Mouse (Mus musculus): ENCODE measurements at regions not wholly inside any gene's neighbourhood (a gene's known extent, or its start where the extent isn't known, plus 50 kb on each side); places are given as distances from the start of the nearest gene placed in this dataset.

DNA sequence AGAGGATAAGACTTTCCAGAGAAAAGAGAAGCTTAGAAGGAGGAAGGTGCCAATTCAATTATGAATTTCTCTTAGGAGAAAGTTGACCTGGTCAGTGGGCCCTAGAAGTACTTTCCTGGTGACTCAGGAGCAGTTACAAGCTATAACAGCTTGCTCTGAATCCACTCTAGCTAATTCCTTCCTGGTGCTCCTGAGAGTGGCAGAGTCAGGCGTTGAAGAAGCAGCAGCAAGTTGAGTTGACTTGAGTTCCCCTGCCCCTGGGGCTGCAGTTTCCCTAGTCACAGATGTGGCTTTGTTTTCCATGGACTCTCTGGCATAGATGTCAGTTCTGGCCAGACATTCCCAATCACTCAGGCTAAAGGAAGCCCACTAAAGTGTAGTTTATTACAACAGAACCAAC, 85.9 kb downstream of the Osr1 start:
- Histone ChIP-seq H3K79me2 (ENCODE audit: control insufficient read depth, insufficient read depth) (no peaks in the 10 kb centered on the region), H3K4me2 (ENCODE audit: low read depth) (no peak overlapping the region), H3K27me3 (ENCODE audit: control insufficient read depth, insufficient read depth, insufficient read length) (no peaks in the 10 kb centered on the region), H3K36me3 (ENCODE audit: control insufficient read depth, insufficient read depth) (no peaks in the 10 kb centered on the region), H3K4me3 (no peak overlapping the region), H3ac (ENCODE audit: control insufficient read depth, insufficient read length) (no peak overlapping the region)
- TF ChIP-seq MAX (IDR thresholded peaks at IDR 0.05; ENCODE audit: low read depth) (no peak), TCF12 (IDR thresholded peaks at IDR 0.05; ENCODE audit: insufficient read depth, poor library complexity, severe bottlenecking) (no peak), POLR2A (IDR thresholded peaks at IDR 0.05; ENCODE audit: insufficient read length, low read depth) (no peak), MYOG (IDR thresholded peaks at IDR 0.05; ENCODE audit: control insufficient read depth in 1 of 3, insufficient read depth in 1 of 3, insufficient read length in 2 of 3, low read depth in 2 of 3) (no peak), MYOD1 (IDR thresholded peaks at IDR 0.05; ENCODE audit: control insufficient read depth in 1 of 3, insufficient read length in 2 of 3, low read depth in 2 of 3) (no peak), USF1 (IDR thresholded peaks at IDR 0.05; ENCODE audit: low read depth) (no peak), E2F4 (IDR thresholded peaks at IDR 0.05; ENCODE audit: insufficient read depth) (no peak), POLR2AphosphoS2 (IDR thresholded peaks at IDR 0.05; ENCODE audit: insufficient read length, low read depth) (no peak), REST (IDR thresholded peaks at IDR 0.05; ENCODE audit: insufficient read depth, insufficient read length) (no peak), SRF (IDR thresholded peaks at IDR 0.05; ENCODE audit: control insufficient read depth, insufficient read length, low read depth) (no peak), CEBPB (IDR thresholded peaks at IDR 0.05; ENCODE audit: insufficient read depth, poor library complexity, severe bottlenecking) (no peak), TCF3 (IDR thresholded peaks at IDR 0.05; ENCODE audit: insufficient read length, low read depth) (no peak)

DNA sequence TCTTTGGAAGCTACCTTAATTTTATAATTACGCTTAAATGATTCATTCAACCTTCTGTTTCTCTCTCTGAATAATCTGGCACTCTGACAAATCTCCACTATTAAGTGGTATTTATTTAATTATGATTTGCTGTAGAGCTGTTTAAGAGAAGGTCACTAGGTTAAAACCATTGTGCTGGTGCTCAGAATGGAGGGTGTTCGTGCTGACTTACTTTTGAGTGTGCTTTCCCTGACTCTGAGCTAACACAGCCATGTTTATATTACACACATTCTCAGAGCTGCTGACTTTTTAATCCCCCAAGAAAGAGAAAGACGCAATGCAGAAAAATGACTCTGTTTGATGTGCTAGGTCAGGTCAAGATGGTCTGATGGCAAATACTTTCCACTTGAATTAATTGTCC, 86.4 kb downstream of the Osr1 start:
- H3K4me3 ChIP-seq: no peak overlapping the region
- no peaks in the 10 kb centered on the region for H3K27me3 ChIP-seq (ENCODE audit: control insufficient read depth, insufficient read depth, insufficient read length)
- no peaks in the 10 kb centered on the region for H3K79me2 ChIP-seq (ENCODE audit: control insufficient read depth, insufficient read depth)
- no peaks in the 10 kb centered on the region for H3K36me3 ChIP-seq (ENCODE audit: control insufficient read depth, insufficient read depth)
- H3ac ChIP-seq (ENCODE audit: control insufficient read depth, insufficient read length): no peak overlapping the region
- H3K4me2 ChIP-seq (ENCODE audit: low read depth): no peak overlapping the region
- TF ChIP-seq USF1 (IDR thresholded peaks at IDR 0.05; ENCODE audit: low read depth) (no peak), CEBPB (IDR thresholded peaks at IDR 0.05; ENCODE audit: insufficient read depth, poor library complexity, severe bottlenecking) (no peak)

GRCm38 (mm10) chr12:9657199-9657766, 87.4 kb downstream of the Osr1 start:
- Histone ChIP-seq H3K27me3 (ENCODE audit: control insufficient read depth, insufficient read depth, insufficient read length) (no peaks in the 10 kb centered on the region), H3ac (ENCODE audit: control insufficient read depth, insufficient read length) (no peak overlapping the region), H3K4me2 (ENCODE audit: low read depth) (no peak overlapping the region), H3K79me2 (ENCODE audit: control insufficient read depth, insufficient read depth) (no peaks in the 10 kb centered on the region), H3K4me3 (no peak overlapping the region), H3K36me3 (ENCODE audit: control insufficient read depth, insufficient read depth) (no peaks in the 10 kb centered on the region)
- TF ChIP-seq SRF (IDR thresholded peaks at IDR 0.05; ENCODE audit: control insufficient read depth, insufficient read length, low read depth): no peak

GRCm38 (mm10) chr12:9657793-9658192, 87.9 kb downstream of the Osr1 start:
- Histone ChIP-seq H3ac (ENCODE audit: control insufficient read depth, insufficient read length) (no peak overlapping the region), H3K4me3 (no peak overlapping the region), H3K27me3 (ENCODE audit: control insufficient read depth, insufficient read depth, insufficient read length) (no peaks in the 10 kb centered on the region), H3K79me2 (ENCODE audit: control insufficient read depth, insufficient read depth) (no peaks in the 10 kb centered on the region), H3K4me2 (ENCODE audit: low read depth) (no peak overlapping the region), H3K36me3 (ENCODE audit: control insufficient read depth, insufficient read depth) (no peaks in the 10 kb centered on the region)
- TF ChIP-seq REST (IDR thresholded peaks at IDR 0.05; ENCODE audit: insufficient read depth, insufficient read length) (no peak), CEBPB (IDR thresholded peaks at IDR 0.05; ENCODE audit: insufficient read depth, poor library complexity, severe bottlenecking) (no peak), MYOG (IDR thresholded peaks at IDR 0.05; ENCODE audit: control insufficient read depth in 1 of 3, insufficient read depth in 1 of 3, insufficient read length in 2 of 3, low read depth in 2 of 3) (no peak), SRF (IDR thresholded peaks at IDR 0.05; ENCODE audit: control insufficient read depth, insufficient read length, low read depth) (no peak)

- Histone ChIP-seq H3ac (ENCODE audit: control insufficient read depth, insufficient read length) (no peak overlapping the region), H3K4me2 (ENCODE audit: low read depth) (no peak overlapping the region), H3K79me2 (ENCODE audit: control insufficient read depth, insufficient read depth) (no peaks in the 10 kb centered on the region), H3K36me3 (ENCODE audit: control insufficient read depth, insufficient read depth) (no peaks in the 10 kb centered on the region), H3K27me3 (ENCODE audit: control insufficient read depth, insufficient read depth, insufficient read length) (no peaks in the 10 kb centered on the region), H3K4me3 (no peak overlapping the region)
- TF ChIP-seq USF1 (IDR thresholded peaks at IDR 0.05; ENCODE audit: low read depth): no peak
- no peak for TF ChIP-seq POLR2A (IDR thresholded peaks at IDR 0.05; ENCODE audit: insufficient read length, low read depth)
- TF ChIP-seq TCF3 (IDR thresholded peaks at IDR 0.05; ENCODE audit: insufficient read length, low read depth): no peak
- TF ChIP-seq TCF12 (IDR thresholded peaks at IDR 0.05; ENCODE audit: insufficient read depth, poor library complexity, severe bottlenecking): no peak
- TF ChIP-seq CEBPB (IDR thresholded peaks at IDR 0.05; ENCODE audit: insufficient read depth, poor library complexity, severe bottlenecking): no peak
- TF ChIP-seq REST (IDR thresholded peaks at IDR 0.05; ENCODE audit: insufficient read depth, insufficient read length): no peak
- no peak for TF ChIP-seq MYOG (IDR thresholded peaks at IDR 0.05; ENCODE audit: control insufficient read depth in 1 of 3, insufficient read depth in 1 of 3, insufficient read length in 2 of 3, low read depth in 2 of 3)
- no peak for TF ChIP-seq MAX (IDR thresholded peaks at IDR 0.05; ENCODE audit: low read depth)
- TF ChIP-seq POLR2AphosphoS2 (IDR thresholded peaks at IDR 0.05; ENCODE audit: insufficient read length, low read depth): no peak
- no peak for TF ChIP-seq MYOD1 (IDR thresholded peaks at IDR 0.05; ENCODE audit: control insufficient read depth in 1 of 3, insufficient read length in 2 of 3, low read depth in 2 of 3)
- TF ChIP-seq SRF (IDR thresholded peaks at IDR 0.05; ENCODE audit: control insufficient read depth, insufficient read length, low read depth): no peak
- TF ChIP-seq E2F4 (IDR thresholded peaks at IDR 0.05; ENCODE audit: insufficient read depth): no peak
These were observed 90.4 kb downstream of the Osr1 start for GRCm38 (mm10) chr12:9660299-9660698.

Measured in myocyte (in vitro differentiated cells).